Mouse (Mus musculus): ENCODE results near the gene 2900092C05Rik.

2900092C05Rik gene

DNA sequence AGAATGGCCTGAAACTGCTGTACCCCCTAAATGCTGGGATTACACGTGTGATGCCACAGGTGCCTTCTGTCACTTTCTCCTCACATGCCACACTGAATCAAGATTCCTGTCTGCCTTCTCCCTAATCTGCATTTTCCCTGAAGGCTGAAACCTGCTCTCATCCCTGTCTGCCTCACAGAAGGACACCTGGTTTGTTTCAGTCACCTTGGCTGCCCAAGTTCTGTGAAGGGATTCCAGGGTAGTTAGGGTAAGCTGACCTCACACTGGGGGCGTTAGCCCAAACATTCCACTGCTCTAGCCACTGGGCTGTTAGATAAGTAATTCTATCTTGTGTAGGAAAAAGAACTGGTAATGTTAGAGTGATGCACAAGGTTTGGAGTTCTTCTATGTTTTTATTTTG is at the start of gene 2900092C05Rik:
Gene 2900092C05Rik (plus strand): TSS at position 301 of the 400 bp plus-strand sequence.
- no peak for TF ChIP-seq GATA4 (IDR thresholded peaks at IDR 0.05; ENCODE audit: insufficient replicate concordance, low read length)

DNA sequence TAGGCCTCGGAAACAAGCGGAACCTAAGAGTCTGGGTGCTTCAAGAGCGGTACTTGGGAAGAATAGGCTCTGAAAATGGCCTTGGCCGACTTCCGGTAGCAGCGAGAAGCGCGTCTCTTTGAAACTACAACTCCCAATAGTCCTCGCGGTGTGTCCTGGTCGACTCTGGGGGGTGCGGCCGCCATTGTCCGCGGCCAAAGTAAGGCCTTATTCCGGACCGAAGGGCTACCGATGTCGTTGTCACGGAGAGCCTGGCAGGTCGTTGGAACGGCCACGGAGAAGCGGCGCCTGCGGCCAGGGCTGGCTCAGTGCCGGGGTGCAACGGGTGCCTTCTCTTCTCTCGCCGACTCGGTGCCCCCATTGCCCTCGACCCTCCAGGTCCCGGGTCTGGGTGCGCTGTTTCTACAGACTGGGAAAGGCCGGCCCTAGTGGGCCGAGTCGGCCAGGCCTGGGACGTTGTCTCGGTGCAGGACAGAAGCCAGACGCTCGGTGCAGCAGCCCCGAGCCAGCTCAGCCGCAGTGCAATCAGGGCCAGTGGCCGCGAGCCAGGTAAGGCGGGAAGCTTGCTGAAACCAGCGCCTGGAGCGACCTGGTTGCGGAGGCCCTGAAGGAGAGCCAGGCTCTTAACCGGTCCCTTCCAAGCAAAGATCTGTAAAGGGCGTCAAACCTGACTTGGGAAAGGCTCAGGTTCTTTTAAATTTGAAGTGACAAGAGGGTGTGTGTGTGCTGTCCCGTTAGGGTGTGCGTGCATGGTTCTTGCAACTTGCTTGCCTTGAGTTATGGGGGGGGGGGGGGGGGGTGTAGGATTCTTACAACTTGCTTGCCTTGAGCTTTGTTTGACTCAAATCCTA is 33.9 kb upstream of the 2900092C05Rik start, which contains the start of gene Zfp606:
Gene Zfp606 (plus strand): TSS at position 136 of the 851 bp plus-strand sequence.
- no peak; the same call in 1 of the 2 replicates for TF ChIP-seq GATA4 (IDR thresholded peaks at IDR 0.05; ENCODE audit: insufficient replicate concordance, low read length)

DNA sequence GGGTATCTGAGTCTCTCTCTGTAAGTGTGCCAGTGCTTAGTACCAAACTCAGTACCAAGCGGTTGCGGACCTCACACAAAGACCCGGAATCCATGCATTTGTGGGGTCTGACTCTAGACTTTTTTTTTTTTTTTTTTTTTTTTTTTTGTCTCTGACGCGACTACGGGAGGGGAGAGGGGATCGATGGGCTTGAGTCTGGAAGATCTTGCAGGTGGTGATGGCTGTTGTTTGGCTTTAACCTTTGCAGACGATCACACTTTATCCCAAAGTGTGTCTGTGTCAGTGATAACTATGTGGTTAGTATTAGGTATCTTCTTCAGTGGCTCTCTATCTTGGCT is 33.3 kb upstream of the 2900092C05Rik start:
- no peak for TF ChIP-seq GATA4 (IDR thresholded peaks at IDR 0.05; ENCODE audit: insufficient replicate concordance, low read length)

DNA sequence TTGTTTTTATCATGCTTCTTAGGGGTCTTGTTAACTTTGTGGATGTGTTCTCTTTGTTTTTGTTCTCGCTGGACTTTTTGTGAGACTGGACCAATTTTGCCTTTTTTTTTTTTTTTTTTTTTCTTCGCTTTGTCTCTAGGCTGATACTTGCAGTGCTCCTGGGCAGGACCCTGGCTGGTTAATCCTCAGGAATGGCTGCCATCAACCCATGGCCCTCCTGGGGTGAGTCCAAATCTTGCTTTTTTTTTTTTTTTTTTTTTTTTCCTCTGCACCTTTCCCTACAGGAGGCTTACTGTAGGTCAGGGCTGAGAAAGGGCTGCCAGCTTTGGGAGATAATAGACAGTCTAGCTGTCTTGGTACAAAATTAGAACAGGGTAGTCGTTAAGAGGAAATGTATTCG is 32.8 kb upstream of the 2900092C05Rik start:
- TF ChIP-seq GATA4 (IDR thresholded peaks at IDR 0.05; ENCODE audit: insufficient replicate concordance, low read length) = no peak

DNA sequence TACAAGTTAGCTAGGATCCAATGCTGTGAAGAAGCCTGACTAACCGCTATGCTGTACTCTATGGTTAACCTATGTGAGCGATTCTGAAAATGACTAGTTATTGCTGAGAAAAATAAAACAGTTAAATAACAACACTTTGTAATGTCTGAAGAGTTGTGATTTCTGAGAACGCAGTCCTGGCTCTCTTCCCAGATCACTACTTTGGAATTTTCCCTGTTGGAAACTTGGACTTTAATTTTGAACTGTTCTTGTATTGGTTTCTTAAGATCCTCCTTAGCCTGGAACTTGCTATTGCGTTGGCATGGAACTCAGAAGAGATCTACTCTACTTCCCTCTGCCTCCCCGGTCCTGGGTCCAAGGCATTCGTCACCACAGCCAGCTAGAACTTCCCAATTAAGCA is 28.5 kb upstream of the 2900092C05Rik start:
- no peak for TF ChIP-seq GATA4 (IDR thresholded peaks at IDR 0.05; ENCODE audit: insufficient replicate concordance, low read length)

DNA sequence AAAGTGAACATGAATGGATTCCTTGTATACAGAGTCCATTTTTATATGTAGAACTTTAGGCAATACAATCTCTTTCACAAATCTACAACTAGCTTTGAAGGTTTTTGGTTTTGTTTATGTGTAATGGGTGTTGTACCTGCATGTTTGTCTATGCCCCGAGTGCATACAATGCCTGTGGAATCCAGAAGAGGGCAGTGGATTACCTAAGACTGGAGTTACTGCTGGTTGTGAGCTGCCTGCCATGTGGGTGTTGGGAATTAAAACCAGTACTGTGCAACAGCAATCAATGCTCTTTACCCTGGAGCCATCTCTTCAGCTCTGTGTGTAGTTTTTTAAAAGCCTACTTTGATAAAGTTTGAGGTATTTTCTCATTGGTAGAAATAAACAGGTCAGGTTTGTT is 26.4 kb upstream of the 2900092C05Rik start:
- TF ChIP-seq GATA4 (IDR thresholded peaks at IDR 0.05; ENCODE audit: insufficient replicate concordance, low read length) = no peak

DNA sequence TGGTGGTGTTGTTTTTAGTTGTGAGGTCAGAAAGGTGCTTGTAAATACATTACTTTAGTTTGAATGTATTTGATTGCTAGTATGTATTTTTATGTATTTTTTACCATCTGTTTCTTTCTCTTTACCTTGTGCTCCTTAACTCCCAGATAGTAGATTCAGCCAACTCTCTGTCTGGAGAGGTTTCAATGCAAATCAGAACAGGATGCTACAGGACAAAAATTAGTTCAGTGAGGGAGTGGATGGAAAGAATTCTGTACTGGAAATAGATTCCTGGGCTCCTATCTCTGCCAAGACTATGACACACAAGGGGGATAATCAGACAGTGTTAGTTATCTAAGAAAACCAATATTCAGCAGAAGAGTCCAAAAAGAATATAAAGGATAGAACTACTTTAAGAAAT is 25.6 kb upstream of the 2900092C05Rik start:
- TF ChIP-seq GATA4 (IDR thresholded peaks at IDR 0.05; ENCODE audit: insufficient replicate concordance, low read length) = no peak

DNA sequence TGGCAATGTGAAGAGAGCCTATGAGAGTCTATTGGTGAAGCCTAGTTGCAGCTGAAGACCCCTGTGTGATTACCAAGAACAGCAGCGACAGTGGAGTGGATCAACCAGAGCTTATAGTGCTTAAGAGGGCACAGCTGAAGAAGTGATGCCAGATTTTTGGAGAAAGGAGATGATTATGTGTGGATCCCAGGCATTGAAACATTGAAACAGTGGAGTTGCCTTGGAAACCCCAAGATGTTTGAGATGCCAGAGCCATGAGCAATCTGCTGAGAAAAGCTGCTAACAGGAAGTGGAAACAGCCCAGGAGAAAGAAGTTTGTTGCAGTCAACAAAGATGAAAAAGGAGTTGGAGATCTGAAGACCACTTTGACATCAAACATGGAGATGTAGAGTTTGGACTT is 1.4 kb upstream of the 2900092C05Rik start:
- no peak for TF ChIP-seq GATA4 (IDR thresholded peaks at IDR 0.05; ENCODE audit: insufficient replicate concordance, low read length)
